Mouse (Mus musculus) left cerebral cortex, adult 11 months (tissue): ENCODE measurements at regions not wholly inside any gene's neighbourhood (a gene's known extent, or its start where the extent isn't known, plus 50 kb on each side); places are given as distances from the start of the nearest gene placed in this dataset.
A peak's percentile ranks its signal among the peaks of the same experiment; 100 is the strongest.

Experiments
- DNase-seq: peaks from one replicate; pipeline ENCODE4 v3.0.0; 2022; ENCODE audit warnings: low spot score

DNA sequence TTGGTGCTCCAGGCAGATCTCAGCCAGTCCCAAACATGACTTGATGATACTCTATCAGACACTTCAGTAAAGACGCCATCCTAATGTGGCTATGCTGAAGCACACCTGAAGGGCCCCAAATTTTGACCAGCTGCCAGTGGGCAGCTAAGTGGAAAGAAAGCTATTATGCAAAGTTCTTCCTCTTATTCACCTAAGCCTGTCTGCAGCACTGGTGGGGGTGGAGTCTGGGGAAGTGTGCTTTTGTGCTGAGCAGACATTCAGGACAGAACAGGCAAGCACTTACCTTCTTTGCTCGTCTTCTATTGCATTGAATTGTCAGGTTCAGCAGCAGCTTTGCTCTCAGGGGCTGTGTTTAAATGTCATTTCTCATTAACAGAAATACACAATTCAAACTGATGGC is 200.7 kb downstream of the Pla2g4a start:
- DNase-seq: no peak

DNA sequence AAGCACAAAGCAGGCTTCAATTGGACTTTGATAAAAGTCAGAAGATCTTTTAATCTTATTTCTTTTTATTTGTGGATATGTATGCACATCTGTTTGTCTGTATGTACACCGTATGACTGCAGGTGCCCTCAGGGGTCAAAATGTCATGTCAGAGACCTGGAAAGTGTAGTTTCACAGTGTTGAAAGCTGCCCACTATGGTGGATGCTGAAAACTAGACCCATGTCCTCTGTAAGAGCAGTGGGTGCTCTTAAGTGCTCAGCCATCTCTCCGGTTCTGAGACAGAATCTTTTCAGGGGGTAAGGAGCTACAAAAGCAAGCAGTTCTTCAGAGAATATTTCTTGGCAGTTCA is 202.3 kb downstream of the Pla2g4a start:
- DNase-seq: no peak

DNA sequence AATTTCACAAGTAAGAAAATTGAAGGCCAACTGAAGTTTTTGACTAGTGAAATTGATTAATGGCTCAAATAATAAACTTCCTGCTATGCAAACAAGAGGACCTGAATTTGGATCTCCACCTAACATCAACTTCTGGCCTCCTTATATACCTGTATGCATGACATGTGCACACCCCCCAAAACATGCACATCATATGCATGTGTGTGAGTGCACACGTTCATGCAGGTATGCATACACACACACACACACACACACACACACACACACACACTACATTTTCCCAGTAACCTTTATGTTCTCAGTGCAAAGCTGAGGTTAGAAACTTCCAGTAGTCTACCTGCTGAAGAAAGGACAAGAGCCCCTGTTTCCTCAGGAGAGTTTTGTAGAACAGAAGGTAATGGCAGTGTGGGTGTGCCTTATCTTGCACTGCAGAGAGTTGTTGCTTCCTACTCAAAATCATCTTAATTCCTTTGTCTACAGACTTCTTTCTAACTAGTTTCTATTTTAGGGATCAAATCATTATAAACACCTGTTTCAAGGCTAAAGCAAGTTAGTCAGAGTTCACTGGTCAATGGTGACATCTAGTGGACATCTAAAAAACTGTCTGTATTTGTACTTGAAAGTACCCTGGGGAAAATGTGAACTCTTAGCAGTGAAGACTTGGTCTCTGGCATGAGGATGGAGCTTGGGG is 202.9 kb downstream of the Pla2g4a start:
- peak; percentile 33 for DNase-seq

DNA sequence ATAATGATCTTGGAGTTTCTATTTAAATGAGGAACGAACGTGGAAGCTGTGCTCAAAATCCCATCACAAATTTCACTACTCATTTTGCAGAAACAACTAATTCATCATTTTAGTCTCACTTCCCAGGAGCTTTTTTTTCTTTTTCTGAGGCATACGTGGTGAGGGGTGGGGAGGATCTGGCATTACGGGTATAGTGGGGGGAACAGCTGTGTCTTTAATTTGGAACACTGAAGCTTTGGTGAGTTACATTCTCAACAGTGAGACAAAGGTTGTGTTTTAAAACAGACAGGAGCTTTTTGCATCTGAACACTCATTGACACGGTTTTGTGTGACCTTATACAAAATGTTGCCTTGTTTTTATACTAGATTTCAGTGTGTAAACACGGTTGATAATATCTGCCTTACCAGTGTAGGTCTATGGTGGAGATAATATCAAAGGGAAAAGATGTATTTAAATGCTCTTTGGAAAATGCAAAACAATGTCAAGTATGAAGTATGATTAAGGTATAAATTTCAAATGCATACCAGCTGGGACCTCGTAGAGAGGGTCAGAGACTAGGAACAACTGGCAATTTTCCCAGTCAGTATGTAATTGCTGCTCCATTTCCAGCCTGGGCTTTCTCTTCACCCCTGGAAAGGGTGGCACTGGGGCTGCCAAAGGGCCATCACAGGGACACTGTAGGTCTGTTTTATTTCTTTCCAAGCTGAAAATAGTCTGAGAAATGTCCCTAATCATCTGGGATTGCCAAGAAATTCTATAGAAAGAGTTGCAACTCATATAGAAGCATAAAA is 207.6 kb downstream of the Pla2g4a start:
- no peak for DNase-seq

DNA sequence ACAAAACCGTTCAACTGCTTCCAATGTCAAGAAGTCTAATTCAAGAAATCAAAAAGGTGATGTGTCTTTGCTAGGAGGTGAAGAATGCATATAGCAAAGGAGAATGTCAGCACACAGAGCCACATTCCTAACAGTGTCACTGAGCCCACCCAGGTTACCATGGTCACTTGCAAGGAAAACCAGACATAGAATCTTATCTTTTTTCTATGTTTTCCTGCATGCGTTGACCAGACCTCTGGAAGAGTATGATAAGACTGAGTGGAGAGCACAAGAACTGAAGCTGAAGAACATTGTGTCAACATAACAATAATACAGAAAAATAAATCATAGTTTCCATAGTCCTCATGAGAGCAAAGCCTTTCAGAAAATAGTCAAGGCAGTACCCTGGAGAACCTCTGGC is 211.7 kb downstream of the Pla2g4a start:
- DNase-seq: no peak

DNA sequence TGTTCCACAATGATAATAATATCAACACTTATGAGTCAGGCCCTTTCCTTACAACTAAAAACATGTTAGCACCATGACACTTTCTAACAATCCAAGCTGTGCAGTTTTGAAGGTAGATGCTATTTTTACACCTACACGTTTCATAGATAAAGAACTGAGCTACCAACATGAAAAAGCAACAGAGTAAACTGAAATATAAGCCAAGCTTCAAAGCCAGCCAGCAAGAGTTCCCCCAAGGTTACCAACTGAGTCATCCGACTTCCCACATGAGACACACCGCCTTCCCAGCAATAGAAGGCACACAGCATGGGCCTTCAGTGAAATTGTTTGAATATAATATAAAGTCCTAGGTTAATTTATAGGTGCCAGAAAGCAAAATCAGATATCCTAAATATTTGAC is 222.1 kb downstream of the Pla2g4a start:
- no peak for DNase-seq

DNA sequence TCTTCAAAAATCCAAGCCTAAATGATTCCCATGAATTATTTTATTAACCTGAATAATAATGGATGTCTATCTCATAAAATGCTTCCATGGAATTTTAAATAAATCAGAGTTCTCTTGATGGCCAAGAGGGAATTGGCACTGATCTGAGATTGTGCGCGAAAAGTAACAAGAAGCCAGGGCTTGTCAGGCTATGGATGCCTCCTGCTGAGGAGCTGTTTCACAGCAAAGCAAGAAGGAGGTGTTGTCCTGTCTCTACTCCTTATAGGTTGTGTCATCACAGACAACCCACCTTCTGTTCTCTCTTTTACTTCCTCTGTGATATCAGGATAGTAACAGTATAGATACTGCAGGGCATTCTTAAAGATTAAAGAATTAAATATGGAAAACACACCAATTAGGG is 226.8 kb downstream of the Pla2g4a start:
- DNase-seq: no peak

DNA sequence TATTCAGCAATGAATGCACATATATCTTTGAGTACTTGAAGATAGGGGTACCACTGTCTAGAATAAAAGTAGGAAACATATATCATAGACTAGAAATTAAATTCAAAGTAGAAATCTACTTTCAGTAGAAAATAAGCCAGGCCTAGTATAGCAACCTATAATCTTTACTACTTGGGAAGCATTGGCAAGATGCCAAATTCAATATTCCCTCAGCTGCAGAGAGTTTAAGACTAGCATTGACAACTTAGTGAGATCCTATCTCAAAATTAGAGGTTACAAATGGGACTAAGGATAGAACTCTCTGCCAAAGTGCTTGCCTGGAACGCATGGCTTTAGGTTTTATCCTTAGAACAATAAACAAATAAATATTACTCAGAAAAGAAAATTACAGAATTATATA is 245.9 kb downstream of the Pla2g4a start:
- DNase-seq: no peak

DNA sequence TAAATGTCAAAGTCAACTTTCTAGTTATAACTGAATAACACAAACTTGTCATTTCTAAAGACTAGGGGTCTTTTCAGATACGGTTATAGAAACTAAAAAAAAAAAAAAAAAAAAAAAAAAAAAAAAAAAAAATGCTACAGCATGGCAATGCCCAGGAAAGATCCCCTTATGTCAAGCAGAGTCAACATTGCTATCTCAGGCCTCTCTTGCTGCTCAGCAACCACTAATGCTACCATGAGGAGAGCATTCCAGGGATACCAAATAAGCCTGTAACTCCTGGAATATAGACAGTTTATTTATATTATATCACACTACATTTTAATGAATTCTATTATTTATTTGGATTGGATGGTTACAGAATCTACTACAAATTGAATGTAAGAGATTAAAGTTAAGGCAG is 248.8 kb downstream of the Pla2g4a start:
- DNase-seq: no peak

DNA sequence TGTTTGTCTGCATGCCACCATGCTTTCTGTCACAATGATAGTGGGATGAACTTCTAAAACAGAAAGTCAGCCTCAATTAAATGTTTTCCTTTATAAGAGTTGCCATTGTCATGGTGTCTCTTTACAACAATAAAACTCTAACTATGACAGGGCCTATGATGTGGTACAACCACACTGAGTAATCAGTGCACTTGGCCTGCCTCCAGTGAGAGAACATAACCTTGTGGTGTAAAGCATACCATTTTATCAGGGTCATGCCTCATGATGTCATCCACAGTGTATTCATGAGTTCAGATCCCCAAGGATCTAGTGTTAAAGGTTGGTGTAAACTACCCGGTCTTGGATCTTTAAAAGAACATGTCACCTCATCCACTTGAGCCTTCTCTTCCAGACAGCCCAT is 255.9 kb downstream of the Pla2g4a start:
- DNase-seq: no peak

DNA sequence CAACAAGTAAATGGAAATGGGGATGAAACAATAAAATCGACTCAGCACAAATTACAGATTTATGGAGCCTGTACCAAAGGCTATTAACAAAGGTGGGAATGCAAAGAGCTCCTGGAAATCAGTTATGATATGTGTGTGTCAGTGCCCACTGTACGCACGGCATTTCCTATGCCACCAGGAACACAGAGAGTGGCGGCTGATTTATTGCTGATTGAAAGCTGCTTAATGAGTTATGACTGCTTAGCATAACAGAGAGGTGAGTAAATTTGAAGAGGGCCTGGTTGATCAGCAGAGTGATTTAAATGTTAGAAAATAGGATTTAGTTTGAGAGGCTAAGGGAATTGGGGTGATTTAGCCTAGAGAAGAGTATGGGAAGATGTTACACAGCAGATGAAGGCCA is 261.7 kb downstream of the Pla2g4a start:
- no peak for DNase-seq

DNA sequence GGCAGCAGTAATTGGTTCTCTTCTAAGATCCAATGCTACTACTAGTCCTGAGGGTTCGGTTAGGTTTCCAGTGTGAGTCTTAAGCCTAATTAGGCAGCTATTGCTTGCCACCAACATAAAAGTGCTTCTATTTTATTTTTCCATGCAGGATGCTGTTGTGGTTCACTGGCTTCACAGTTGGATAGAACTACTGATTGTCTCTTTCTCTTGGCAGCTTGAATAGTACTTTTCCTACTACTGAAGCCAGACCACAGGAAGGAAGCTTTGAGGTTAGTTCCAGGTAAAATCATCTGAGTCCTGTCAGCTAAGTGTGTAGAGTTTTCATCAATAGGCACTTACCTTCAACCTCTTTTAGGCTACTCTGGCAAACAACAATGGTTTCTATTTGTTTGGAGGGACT is 286.9 kb downstream of the Pla2g4a start:
- DNase-seq: no peak

DNA sequence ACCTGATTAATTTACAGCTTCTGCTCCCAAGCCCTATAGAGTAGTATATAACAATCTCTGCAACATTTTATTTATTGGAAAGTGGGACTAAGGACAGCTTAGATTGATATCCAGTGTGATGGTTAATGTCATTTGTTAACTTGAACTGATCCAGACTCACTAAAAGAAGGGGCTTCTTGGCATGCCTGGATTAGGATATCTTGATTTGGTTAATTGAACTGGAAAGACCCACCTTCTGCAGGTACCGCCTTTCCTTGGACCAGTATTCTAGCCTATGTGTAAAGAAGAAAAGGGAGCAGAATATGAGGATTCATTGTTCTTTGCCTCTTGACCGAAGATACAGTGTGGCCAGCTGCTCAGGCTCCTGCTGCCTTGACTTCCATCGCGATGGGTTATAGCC is 288.5 kb downstream of the Pla2g4a start:
- DNase-seq: no peak

DNA sequence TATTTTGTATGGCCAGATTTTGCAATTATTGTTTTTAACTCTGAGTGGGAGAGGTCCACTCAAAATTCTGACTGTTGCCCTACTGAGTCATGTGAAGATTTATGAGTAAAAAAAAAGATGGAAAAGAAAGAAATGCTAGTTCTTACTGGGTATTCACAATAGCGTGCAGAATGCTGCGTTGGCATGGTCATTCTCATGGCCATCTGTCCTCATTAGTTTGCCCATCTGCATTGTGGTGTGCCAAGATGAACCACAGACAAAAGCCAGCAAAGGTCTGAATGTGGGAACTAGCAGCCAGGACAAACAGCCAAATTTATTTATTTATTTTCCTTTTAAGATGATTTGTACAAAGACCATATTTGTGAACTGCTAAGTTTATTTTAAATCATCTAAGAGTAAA is 289.0 kb downstream of the Pla2g4a start:
- DNase-seq: no peak

DNA sequence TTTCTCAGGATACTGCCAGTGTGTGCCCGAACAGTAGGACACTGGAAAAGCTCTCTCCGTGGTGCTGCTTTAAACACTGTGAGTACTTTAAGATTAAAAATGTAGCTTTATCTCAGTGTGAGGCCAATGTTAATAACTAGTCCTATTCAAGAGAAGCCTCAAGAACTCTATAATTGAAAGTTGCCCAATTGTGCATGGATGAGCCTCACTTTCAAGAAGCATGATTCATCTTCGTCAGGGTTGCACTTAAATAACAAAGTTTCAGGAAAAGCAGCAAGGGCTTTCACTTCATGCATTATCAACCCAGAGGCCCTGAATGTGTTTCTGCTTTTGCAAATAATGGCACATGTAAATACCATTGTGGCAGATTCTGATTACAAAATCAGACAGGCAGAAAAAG is 290.0 kb downstream of the Pla2g4a start:
- DNase-seq: no peak
